Mouse (Mus musculus) embryo, embryonic 11.5 days (tissue): ENCODE measurements at regions not wholly inside any gene's neighbourhood (a gene's known extent, or its start where the extent isn't known, plus 50 kb on each side); places are given as distances from the start of the nearest gene placed in this dataset.
"Not testable (repeated sequence)": the region's sequence is repeated elsewhere in the genome, so short reads cannot be mapped to it uniquely, and the experiment has no call there.

ENCODE experiments used
- DNase-seq: peaks from one replicate; pipeline ENCODE4 v3.0.0-alpha.2; 2012; ENCODE audit warnings: low read depth, low spot score

DNA sequence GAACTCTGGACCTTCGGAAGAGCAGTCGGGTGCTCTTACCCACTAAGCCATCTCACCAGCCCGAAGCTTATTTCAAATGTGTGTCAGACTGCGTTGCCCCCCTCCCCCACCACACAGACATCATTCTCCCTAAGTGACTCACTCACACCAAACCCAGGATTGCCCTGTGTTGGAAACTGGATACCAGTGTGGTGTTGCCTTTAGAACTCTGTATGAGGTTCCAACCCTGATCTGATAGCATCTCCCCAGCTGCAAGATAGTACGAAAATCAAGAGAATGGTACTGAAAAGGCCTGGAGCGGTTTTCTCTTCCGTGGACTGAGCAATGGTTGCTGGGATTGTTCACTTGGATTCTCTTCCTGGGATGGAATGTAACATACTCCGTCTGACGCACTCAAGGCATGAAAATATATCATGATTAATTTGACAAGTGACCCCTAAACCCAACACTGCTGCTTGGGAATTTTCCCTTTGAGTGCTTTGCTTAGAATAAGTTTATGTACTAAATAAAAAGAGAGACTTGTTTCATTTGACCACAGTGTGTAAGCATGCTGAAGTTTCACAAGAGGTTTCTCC is 63.0 kb downstream of the Hand2 start:
- no peak for DNase-seq

DNA sequence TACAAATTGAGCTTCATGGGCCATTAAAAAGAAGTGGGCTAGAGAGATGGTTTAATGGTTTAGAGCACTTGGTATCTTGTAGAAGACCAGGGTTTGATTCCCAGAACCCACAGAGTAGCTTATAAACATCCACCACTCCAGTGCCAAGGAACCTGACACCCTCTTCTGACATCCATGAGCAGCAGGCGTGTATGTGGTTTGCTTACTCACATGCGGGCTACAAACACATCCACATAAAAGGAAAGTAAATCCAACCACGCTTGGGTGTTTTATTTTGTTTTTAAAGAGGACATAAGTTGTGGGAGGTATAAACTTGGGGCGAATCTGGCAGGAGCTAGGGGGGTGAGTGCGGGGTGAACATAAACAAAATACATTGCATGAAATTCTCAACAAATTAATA is 66.8 kb downstream of the Hand2 start:
- DNase-seq, result no peak

DNA sequence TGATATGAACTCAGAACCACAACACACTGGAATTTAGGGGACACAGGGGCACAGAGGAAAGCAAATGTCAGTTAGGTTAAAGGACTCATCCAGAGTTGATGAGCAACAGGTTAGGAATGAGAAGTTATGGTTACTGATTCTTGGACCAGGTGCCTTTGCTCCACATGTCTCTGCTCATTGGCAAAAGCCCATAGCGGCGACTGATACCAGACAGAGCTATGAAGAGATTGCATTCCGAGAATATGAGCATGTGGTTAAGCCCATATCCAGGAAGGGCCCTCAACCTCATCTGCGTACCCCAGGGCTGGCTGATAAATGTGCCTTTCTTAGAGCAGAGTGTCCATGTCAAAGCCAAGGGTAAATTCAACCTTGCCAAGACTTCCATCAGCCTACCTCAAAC is 67.1 kb upstream of the Scrg1 start:
- DNase-seq, result no peak

DNA sequence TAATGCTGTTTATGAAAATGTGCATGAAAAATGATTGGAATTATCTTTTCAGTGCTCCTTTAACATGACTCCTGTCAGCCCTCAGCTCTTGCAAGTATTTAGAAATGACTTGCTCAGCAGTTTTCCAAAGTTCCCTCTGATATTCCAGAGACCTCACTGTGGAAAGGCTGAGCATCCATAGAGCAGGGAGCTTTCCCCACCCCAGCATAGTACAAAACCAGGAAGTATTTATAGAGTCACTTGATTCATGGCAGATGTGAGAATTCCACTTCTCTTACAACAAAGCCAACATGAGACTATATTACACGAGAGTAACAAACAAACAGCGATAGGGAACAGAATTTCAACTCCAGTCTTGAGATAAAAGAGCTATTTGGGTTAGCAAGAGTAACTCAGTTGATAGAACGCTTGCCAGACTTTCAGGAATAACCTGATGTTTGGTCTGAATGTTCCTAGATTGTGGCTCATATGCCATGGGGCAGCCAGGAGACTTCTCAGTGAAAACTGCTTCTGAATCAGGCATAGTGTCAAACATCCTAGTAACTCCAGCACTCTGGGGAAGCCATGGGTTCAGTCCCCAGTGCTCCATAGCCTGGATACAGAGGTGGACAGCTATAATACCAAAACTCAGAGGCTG is 57.6 kb upstream of the Scrg1 start:
- DNase-seq, result no peak

DNA sequence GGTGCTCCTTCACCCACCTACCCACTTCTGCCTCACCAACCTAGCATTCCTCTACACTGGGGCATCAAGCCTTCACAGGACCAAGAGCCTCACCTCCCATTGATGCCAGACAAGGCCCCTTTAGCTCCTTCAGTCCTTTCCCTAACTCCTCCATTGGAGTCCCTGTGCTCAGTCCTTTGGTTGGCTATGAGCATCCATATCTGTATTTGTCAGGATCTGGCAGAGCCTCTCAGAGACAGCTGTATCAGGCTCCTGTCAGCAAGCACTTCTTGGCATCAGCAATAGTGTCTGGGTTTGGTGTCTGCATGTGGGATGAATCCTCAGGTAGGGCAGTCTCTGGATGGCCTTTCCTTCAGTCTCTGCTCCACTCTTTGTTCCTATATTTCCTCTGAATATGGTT is 55.6 kb upstream of the Scrg1 start:
- not testable (repeated sequence) for DNase-seq

DNA sequence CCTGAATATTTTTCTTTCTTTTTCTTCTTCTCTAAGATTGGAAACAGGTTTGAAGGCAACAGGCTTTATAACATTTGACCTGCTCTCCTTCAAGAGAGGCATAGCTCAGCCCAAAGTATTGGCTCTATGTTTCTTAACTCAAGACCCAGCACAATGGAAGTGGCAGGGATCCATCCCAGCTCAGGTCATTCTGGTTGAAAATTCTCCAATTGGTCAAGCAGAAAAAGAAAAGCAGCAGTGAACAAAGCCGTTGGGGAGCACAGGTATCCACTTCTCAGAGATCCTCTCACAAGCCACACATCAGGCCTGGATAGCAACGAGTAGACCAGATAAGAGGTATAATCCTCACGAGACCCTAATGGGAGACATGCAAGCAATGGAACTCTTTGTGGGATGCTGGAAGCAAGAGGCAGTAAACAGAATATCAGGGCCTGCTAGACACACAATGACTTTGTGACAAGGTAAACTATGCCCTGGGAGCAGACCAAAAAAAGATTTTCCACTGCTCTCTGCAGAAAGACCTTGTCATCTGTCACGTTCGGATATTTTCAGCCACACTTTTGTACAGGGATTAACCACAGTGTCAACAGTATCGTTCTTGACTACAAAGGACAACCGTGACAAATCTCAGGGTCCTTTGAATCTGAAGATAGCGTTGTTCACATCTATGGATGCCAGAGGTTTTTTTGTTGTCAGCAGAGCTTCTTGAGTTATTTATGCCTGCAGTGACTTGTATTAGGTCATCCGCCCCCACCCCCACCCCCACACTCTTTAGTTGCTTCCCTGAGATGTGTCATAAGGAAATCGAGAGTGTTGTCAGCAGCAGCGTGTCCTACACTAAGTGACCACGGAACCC is 54.7 kb upstream of the Scrg1 start:
- no peak for DNase-seq

DNA sequence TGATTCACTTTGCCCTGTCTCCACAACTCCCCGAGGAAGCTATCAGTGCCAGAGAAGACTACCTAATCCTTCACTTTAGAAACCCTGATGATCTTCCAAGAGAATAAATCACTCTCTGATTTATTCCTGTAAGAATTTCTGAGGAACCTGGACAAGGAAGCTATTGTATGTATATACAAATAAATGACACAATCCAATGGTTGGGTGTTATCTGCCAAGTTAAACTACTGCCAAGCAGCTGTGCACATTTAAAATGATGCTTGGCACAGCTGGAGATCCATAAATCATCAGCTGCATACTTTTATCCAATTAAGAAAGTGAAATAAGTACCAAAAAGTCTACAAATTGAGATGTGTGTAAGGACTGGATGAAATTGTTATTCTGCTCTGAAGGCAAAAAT is 54.1 kb upstream of the Scrg1 start:
- no peak for DNase-seq

DNA sequence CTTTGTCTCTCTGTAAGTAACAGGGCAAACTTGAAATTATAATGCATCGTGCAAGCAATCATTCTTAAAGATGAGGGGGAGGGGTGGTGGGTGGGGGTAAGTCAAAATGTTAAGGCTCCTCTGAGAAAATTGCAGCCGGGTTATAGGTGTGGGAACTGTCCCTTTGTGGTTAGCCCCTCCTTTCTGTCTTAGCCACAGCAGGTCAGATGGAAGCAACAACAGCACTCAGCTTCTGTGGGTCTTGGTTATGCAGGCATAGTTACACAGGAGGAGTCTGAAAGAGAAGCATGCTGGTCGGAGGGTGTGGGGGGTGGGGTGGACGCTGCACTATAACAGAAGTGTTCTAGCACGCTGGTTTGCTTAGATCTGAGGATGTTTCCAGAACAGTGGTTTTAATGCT is 53.5 kb upstream of the Scrg1 start:
- no peak for DNase-seq

DNA sequence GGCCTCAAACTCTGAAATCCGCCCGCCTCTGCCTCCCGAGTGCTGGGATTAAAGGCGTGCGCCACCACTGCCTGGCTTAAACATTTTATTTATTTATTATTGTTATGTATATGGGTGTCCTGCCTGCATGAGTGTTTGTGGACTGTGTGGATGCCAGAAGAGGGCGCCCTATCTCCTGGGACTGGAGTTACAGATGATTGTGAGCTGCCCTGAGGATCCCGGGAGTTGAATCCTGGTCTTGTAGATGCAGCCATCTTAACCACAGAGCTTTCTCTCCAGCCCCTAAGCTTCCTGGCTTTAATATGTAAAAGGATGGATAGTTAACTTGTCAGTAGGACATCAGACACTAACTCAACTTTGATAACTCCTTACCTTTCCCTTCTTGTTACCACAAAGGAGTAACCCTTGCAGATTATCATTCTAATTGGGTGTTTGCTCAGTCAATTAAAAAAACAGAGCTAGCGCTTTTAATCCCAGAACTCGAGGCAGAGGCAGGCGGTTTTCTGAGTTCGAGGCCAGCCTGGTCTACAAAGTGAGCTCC is 52.0 kb upstream of the Scrg1 start:
- no peak for DNase-seq

DNA sequence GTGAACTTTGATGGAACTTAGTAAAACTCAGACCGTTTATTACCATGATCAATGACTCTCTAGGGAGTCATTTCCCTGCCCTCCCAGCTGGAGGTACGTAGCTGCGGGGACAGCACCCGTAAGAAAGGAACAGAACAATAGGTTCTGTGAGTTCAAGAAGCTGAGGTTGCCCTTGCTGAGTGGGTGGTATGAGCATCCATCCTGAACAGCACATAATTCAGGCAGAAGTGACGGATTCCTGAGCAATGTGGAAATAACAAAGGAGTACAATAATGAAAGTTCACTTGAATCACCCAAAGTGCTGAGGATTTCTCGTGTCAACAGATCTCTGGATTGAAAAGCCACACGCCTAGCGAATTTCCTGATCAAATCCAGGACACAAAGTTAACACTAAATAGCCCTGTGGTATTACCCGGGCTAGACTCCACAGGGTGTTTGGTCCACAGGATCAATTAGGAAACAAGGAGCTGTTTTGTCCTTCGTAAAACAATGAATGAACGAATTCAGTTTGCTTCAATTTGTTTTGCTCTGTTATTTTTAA is 50.4 kb upstream of the Scrg1 start:
- DNase-seq, result peak; percentile 36
